In genomic region chr4:109406486-109407175, GRCm38 (mm10) we compare ENCODE assay signal across 8 mouse cellular contexts. TPM values are rescaled to one million over a fixed set of nuclear protein-coding genes. Genes with fewer than 3 reads are reported as not detected.
DNase-seq lines count a peak whose midpoint lies in the region; TF ChIP-seq lines count a peak whose summit lies in the region.

Gene Ttc39a (plus strand): TSS chr4:109406623.

- H3K4me1 ChIP-seq in MEL (ENCODE audit: control insufficient read depth in 1 of 2, insufficient read depth in 2 of 2, low read length in 2 of 2): peaks cover 0 to 23% of the 10 kb centered on the region in 2 experiments; a peak in 3 of 4 replicates
- peaks cover 1% of the 10 kb centered on the region; the same call in 1 of the 2 replicates for H3K4me1 ChIP-seq in bone marrow, adult 2 months (ENCODE audit: control insufficient read depth, insufficient read depth, low read length)
- peaks cover 5% of the 10 kb centered on the region; the same call in 1 of the 2 replicates for H3K4me1 ChIP-seq in embryonic fibroblast, embryonic 13.5 days (ENCODE audit: control insufficient read depth, insufficient read depth, low read length)

- H3K9me3 ChIP-seq in MEL (replicated peaks; ENCODE audit: insufficient read depth, low read length): no peaks in the 10 kb centered on the region

- H3K27ac ChIP-seq in MEL (ENCODE audit: control insufficient read depth, low read depth, low read length): peak within 1 kb of the TSS; percentile 71
- H3K27ac ChIP-seq in bone marrow, adult 2 months (ENCODE audit: control insufficient read depth, insufficient read depth, low read depth, low read length, poor library complexity): peak within 1 kb of the TSS; percentile 23
- H3K27ac ChIP-seq in embryonic fibroblast, embryonic 13.5 days (ENCODE audit: insufficient read depth, low read length): no peak within 1 kb of the TSS
- peak within 1 kb of the TSS; percentile 89 for H3K27ac ChIP-seq in macrophage

- H3K79me2 ChIP-seq in MEL (ENCODE audit: control insufficient read depth, insufficient read depth, low read length, poor library complexity): no peaks in the 10 kb centered on the region; the same call in 1 of the 2 replicates
- H3K79me2 ChIP-seq in macrophage (ENCODE audit: inconsistent target): no peaks in the 10 kb centered on the region

- H3K9ac ChIP-seq in MEL (ENCODE audit: control insufficient read depth, low read depth, low read length, poor library complexity, severe bottlenecking): peak within 1 kb of the TSS; percentile 76

- H3K27me3 ChIP-seq in MEL (ENCODE audit: control insufficient read depth in 1 of 2, insufficient read depth in 2 of 2, low read length in 2 of 2): no peaks in the 10 kb centered on the region

- TF ChIP-seq POLR2A in MEL (IDR thresholded peaks at IDR 0.05; ENCODE audit: control insufficient read depth in 1 of 2, insufficient read depth in 1 of 2, low read depth in 1 of 2, low read length in 2 of 2, poor library complexity in 1 of 2): no peak
- 0 out of 2 replicates have a peak, but pooled peaks have one; percentile 22 for TF ChIP-seq POLR2A in bone marrow, adult 2 months (IDR thresholded peaks at IDR 0.05; ENCODE audit: borderline replicate concordance, control insufficient read depth, low read depth, low read length)
- TF ChIP-seq POLR2A in embryonic fibroblast, embryonic 13.5 days (IDR thresholded peaks at IDR 0.05; ENCODE audit: low read depth, low read length): no peak; the same call in 1 of the 2 replicates

- no peak for TF ChIP-seq EP300 in MEL (IDR thresholded peaks at IDR 0.05; ENCODE audit: low read depth in 1 of 2, low read length in 2 of 2)

- no peak for TF ChIP-seq CTCF in MEL (IDR thresholded peaks at IDR 0.05 in 2 of 3, conservative IDR thresholded peaks at IDR 0.05 in 1 of 3; ENCODE audit: control insufficient read depth in 1 of 3, insufficient read depth in 1 of 3, low read depth in 2 of 3, low read length in 3 of 3, poor library complexity in 1 of 3, severe bottlenecking in 1 of 3)
- TF ChIP-seq CTCF in bone marrow, adult 2 months (IDR thresholded peaks at IDR 0.05; ENCODE audit: control insufficient read depth, insufficient read depth, low read length): no peak
- TF ChIP-seq CTCF in embryonic fibroblast, embryonic 13.5 days (IDR thresholded peaks at IDR 0.05; ENCODE audit: borderline replicate concordance, insufficient read depth, low read length): no peak

- DNase-seq in MEL (ENCODE audit: low read depth, low spot score): peak; percentile 74
- DNase-seq in heart, postnatal 10 days: peak; percentile 59 to 63
- peak; percentile 53 to 69 for DNase-seq in kidney, postnatal 4 days
- peak; percentile 38 for DNase-seq in right cerebral cortex, postnatal 4 days
- no peak for DNase-seq in c-Kit-positive CD71-positive TER-119-positive erythroid progenitor cells, embryonic 14.5 days (ENCODE audit: low spot score)

- H3K4me3 ChIP-seq in MEL (ENCODE audit: control insufficient read depth in 1 of 2, insufficient read depth in 1 of 2, low read depth in 2 of 2, low read length in 2 of 2): peak within 1 kb of the TSS; percentile 47 to 64
- H3K4me3 ChIP-seq in bone marrow, adult 2 months (replicated peaks; ENCODE audit: control insufficient read depth, low read depth, low read length): peak within 1 kb of the TSS; percentile 62
- H3K4me3 ChIP-seq in embryonic fibroblast, embryonic 13.5 days (ENCODE audit: insufficient read depth, low read length): peak within 1 kb of the TSS; percentile 41
- H3K4me3 ChIP-seq in macrophage (ENCODE audit: inconsistent target): peak within 1 kb of the TSS; percentile 54

- WGBS in bone marrow, adult 2 months: under 1% methylated on average over 55 of the region's 56 CpGs
- 2% methylated on average over 26 of the region's 56 CpGs for WGBS in macrophage (ENCODE audit: missing documents)

- peaks cover 0 to 11% of the 10 kb centered on the region in 2 experiments; a peak in 2 of 4 replicates for H3K36me3 ChIP-seq in MEL (ENCODE audit: control insufficient read depth in 1 of 2, insufficient read depth in 2 of 2, low read length in 2 of 2)
- H3K36me3 ChIP-seq in macrophage (ENCODE audit: inconsistent target): no peaks in the 10 kb centered on the region; the same call in 1 of the 2 replicates

- intact Hi-C loops in heart, postnatal 10 days (cut with DNase I): no loop called here

- TF ChIP-seq RAD21 in MEL (IDR thresholded peaks at IDR 0.05; ENCODE audit: low read depth, low read length): no peak

TF ChIP-seq in MEL, 35 proteins besides CTCF, POLR2A, EP300 and RAD21:
- TF ChIP-seq RCOR1 (IDR thresholded peaks at IDR 0.05; ENCODE audit: low read depth, low read length) (no peak), E2F4 (IDR thresholded peaks at IDR 0.05; ENCODE audit: borderline replicate concordance, low read depth, low read length) (peak; percentile 38; the same call in 1 of the 2 replicates)

RNA-seq across cellular contexts. Expression of gene Ttc39a, which starts in this region (rescaled TPM):
- total RNA-seq in MEL (2012; rRNA removed): 1.8 and 2.8 TPM in 2 replicates
- polyA plus RNA-seq in MEL (2012; ENCODE audit: insufficient read depth in 1 of 2, insufficient read length in 2 of 2, low read depth in 1 of 2, low replicate concordance in 2 of 2, missing spikeins in 1 of 2): 1 to 10 TPM in 1 of 2 experiments, not detected in 1; 4.2 TPM
- polyA plus RNA-seq in bone marrow, adult 2 months (2011; ENCODE audit: insufficient read depth, insufficient read length, low replicate concordance, missing spikeins): 3.4 and 4.0 TPM in 2 replicates
- 0.83 and 2.7 TPM in 2 replicates for polyA plus RNA-seq in embryonic fibroblast, embryonic 13.5 days (2011; ENCODE audit: insufficient read length, low read depth, missing spikeins)
- total RNA-seq in heart, postnatal 10 days (2021): 1 to 10 TPM; 2.8 to 4.1 TPM
- total RNA-seq in macrophage (2018; cell fraction: chromatin; rRNA removed): 10 to 100 TPM in 25 of 26 experiments, 1 to 10 TPM in 1; 9.5 to 66.3 (median 34.0) TPM
- 10 to 100 TPM in 8 of 26 experiments, 1 to 10 TPM in 18; 3.5 to 14.9 (median 7.1) TPM for total RNA-seq in macrophage (2018; cell fraction: cytosol; rRNA removed)
- total RNA-seq in macrophage (2018; cell fraction: nucleus; rRNA removed): 10 to 100 TPM in 21 of 26 experiments, 1 to 10 TPM in 5; 6.4 to 27.7 (median 15.8) TPM
- 3.5 to 7.7 TPM (median 5.7 TPM) in 3 replicates for polyA plus RNA-seq in macrophage (2018)
